Mouse (Mus musculus): ENCODE measurements around the gene BC024978.

BC024978 gene

GRCm38 (mm10) chr7:27224877-27225575 lies 29.4 kb downstream of the BC024978 start:
- no peak for DNase-seq (ENCODE audit: low read depth, low spot score)

GRCm38 (mm10) chr7:27227276-27227675 lies 31.7 kb downstream of the BC024978 start:
- no peak for DNase-seq (ENCODE audit: low read depth, low spot score)

DNA sequence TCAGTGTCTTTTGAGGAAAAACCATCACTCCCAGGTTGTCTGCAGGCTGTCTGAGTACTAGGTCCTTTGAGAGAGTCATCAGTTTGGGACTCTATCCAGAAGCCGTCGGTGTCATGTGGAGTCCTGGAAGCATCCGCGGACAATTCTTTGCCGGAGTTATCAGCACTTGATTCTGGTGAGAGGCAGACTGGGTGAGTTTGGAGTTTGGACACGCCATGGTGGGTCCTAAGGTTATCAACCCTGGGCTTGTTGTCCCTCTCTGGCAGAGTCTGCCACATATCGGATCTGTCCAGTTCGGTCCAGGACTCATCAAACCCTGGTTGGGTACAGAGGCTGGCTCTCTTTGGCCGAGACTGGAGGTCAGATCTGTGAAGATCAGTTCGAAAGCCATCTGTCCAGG lies 32.1 kb downstream of the BC024978 start:
- no peak for DNase-seq (ENCODE audit: low read depth, low spot score)

DNA sequence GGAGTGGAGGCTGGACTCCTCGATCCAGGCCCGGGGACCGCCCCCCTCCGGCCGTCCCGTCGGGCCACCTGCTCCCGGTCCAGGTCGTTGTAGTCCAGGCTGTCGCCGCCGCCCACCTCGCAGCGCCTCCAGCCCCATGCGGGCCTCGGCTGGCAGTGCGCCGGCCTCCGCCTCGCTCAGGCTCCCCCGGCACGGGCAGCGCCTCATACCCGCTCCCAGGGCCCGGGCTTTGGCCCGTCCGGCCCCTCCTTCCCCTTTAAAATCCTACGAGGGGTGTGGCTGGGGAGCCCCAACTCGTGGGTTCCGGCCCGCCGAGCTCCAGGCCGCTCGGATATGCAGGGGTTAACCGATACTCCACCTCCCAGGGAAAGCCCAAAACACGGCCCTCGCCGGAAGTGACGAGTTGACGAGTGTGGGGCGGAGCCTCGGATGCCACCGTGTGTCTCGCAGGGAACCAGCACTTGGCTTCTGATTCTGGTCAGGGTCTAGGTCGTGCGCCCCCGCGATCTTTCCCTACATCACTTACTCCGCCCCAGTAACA lies 32.8 kb downstream of the BC024978 start, which contains the start of gene Itpkc:
Gene Itpkc, minus strand, starts transcription at position 381 of the 541 bp plus-strand sequence.
- DNase-seq (ENCODE audit: low read depth, low spot score): peak; percentile 96

DNA sequence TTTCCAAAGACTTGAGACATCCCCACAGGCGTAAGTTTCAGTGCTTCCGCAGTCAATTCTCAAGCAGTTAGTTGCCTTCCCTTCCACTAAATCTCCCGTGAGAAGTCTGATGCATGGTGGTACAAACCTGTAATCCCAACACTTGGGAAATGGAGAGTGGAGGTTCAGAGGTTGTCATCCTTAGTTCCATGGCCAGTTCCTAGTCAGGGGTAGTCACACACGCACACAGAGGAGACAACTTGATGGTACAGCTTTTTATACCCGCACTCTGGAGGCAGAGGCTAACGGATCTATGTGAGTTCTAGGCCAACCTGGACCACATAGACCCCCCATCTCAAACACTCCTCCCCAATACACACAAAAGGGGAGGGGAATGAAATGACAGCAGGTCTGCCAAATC lies 33.3 kb downstream of the BC024978 start:
- DNase-seq (ENCODE audit: low read depth, low spot score): no peak

DNA sequence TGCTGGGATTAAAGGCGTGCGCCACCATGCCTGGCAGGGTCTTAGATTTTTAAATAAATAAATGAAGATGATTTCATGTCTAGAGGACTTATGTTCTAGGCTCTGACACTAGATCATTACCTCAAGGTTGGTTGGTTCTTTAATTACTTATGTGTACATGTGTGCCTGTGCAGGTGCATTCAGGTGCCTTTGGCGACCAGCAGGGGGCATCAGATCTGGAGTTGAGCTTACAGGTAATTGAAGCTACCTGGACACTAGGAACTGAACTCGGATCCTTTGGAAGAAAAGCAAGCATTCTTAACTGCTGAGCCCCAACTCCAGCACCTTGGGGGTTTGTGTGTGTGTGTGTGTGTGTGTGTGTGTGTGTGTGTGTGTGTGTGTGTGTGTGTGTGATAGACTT lies 35.2 kb downstream of the BC024978 start:
- peak; percentile 61 for DNase-seq (ENCODE audit: low read depth, low spot score)

GRCm38 (mm10) chr7:27231693-27232331 lies 36.2 kb downstream of the BC024978 start:
- DNase-seq (ENCODE audit: low read depth, low spot score): no peak

- peak; percentile 95 for DNase-seq (ENCODE audit: low read depth, low spot score)
These were observed 37.2 kb downstream of the BC024978 start, which contains the start of gene Coq8b for GRCm38 (mm10) chr7:27232781-27233281. Gene Coq8b (plus strand): TSS chr7:27233023.

DNA sequence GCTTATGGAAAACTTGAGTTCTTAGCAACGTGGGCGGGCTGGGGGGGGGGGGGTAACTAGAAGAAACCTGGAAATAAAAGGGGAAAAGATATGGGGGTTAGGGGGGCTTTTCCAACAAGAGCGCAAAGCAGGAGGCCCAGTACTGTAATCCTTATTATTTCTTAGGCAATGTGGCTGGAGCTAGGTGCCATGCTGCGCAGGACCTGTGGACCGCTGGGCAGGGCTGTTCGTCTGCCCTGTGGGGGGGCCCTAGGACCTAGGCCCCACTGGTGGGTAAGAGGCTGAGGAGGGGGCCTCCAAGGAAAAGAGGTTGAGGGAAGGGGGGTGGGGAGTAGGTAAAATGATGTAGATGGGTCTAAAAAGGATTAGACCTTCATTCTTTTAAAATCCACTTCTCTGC lies 37.7 kb downstream of the BC024978 start:
- DNase-seq (ENCODE audit: low read depth, low spot score): no peak

GRCm38 (mm10) chr7:27235726-27236125 lies 40.1 kb downstream of the BC024978 start:
- DNase-seq (ENCODE audit: low read depth, low spot score): no peak

DNA sequence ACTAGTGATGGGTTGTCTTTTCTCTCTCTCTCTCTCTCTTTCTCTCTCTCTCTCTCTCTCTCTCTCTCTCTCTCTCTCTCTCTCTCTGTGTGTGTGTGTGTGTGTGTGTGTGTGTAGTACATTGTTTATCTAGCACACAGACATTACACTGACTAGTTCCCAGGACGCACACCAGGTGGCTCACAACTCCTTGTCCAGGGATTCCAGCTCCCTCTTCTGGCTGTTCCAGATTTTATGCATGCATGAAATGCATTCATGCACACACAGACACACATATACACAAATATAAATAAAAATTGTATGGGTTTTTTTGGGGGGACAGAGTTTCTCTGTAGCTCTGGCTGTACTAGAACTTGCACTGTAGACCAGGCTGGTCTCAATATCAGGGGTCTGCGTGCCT lies 41.9 kb downstream of the BC024978 start:
- no peak for DNase-seq (ENCODE audit: low read depth, low spot score)

GRCm38 (mm10) chr7:27238568-27238967 lies 43.0 kb downstream of the BC024978 start:
- no peak for DNase-seq (ENCODE audit: low read depth, low spot score)

- no peak for DNase-seq (ENCODE audit: low read depth, low spot score)
These were observed 47.6 kb downstream of the BC024978 start for GRCm38 (mm10) chr7:27243211-27243610.

DNA sequence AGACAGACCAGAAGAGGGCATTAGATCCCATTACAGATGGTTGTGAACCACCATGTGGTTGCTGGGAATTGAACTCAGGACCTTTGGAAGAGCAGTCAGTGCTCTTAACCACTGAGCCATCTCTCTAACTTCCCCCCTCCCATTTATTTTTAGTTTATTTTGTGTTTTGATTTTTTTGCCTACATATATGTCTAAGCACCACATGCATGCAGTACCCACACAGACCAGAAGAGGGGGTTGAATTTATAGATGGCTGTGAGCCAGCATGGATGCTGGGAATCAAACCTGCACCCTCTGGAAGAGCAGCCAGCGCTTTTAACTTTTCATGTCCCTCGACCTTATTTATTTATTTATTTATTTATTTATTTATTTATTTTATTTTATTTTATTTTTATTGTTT lies 48.5 kb downstream of the BC024978 start:
- DNase-seq (ENCODE audit: low read depth, low spot score): peak; percentile 57

- DNase-seq (ENCODE audit: low read depth, low spot score): peak; percentile 57
These were observed 53.6 kb downstream of the BC024978 start for GRCm38 (mm10) chr7:27249146-27249545.

- no peak for DNase-seq (ENCODE audit: low read depth, low spot score)
These were observed 54.3 kb downstream of the BC024978 start for GRCm38 (mm10) chr7:27249928-27250327.

- no peak for DNase-seq (ENCODE audit: low read depth, low spot score)
These were observed 56.4 kb downstream of the BC024978 start for GRCm38 (mm10) chr7:27251946-27252345.

DNA sequence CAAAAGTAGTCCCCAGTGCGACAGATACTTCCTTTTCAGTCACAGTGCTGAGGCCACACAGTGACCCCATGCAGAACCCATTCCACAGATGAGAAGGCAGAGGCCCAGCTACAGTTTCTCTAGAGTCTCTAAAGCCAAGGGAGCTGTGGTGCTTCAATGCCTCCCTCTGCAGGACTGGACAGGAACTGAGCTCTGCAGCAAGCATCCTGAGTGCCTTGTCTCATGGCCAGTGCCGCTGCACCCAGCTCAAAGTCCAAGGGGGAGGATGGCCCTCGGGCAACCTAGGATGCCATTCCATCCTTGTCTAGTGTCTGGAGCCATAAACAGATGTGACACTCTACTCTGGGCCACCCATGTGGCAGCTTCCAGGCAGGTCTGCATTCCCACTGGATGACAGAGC lies 60.1 kb downstream of the BC024978 start:
- DNase-seq (ENCODE audit: low read depth, low spot score): no peak

DNA sequence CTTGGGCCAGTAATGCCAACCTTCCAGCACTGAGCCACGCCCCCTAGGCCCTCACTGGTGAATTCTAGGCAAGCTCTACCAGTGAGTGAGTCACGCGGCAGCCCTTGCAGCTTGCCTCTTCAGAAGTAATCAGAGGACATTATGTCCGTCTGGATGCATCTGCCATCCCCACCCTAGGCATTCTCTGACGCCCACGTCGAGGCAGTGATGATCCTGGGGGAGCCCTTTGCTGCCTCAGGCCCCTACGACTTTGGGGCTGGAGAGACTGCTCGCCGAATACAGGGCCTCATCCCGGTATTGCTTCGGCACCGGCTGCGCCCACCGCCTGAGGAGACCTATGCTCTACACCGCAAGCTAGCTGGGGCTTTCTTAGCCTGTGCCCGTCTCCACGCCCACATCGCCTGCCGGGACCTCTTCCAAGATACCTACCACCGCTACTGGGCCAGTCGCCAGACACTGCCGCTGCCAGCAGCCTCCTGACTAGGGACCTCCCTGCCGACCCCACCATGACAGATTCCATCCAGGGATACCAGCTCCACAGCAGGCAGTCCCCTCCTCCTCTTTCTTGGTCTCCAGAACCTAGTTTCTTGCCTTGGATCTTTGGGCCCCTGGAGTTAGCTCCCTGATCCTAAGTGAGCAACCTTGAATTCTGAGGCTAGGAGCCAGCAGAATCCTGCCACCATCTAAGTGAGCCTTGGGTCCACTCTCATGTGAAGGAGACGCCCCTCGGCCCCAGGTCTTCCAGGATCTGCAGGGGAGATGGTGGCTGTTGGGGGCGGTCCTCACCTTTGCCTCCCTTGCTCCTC lies 61.7 kb downstream of the BC024978 start:
- no peak for DNase-seq (ENCODE audit: low read depth, low spot score)

DNA sequence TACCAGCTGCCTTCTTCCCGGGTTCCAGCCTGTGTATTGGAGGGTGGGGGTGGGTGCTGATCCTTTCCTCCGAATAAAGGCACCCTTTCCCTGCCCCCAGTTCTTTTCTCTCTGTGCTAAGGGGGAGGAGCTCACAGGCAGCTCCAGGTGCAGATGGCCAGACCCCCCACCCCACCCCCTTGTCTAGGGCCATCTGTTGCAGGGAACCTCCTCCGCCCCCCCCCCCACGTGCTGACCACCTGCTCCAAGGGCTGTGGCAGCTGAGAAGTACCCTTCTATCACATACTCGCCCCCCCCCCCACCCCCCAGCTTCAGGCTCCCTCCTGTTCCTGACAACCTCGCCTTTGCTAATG lies 62.2 kb downstream of the BC024978 start:
- no peak for DNase-seq (ENCODE audit: low read depth, low spot score)

GRCm38 (mm10) chr7:27258205-27258899 lies 62.8 kb downstream of the BC024978 start, which contains the start of gene Numbl:
Gene Numbl (plus strand): TSS chr7:27258433.
- DNase-seq (ENCODE audit: low read depth, low spot score): peak; percentile 95

Data from A20 (cell line).